Mouse (Mus musculus): ENCODE measurements around the gene Gm20388.

GRCm38 (mm10) chr8:124234496-124234895 lies 4323.9 kb downstream of the Gm20388 start:
- TF ChIP-seq CTCF (conservative IDR thresholded peaks at IDR 0.05; ENCODE audit: insufficient read depth, insufficient read length, low read depth, low read length) (no peak), POLR2A (IDR thresholded peaks at IDR 0.05; ENCODE audit: low read depth, low read length) (no peak)

All from kidney, adult 2 months (tissue).